Mouse (Mus musculus) testis, postnatal 10 days (tissue): ENCODE data around the gene Bahcc1.

Experiments used
- DNase-seq: peaks from one replicate; pipeline ENCODE4 v3.0.0; 2021; ENCODE audit warnings: low spot score

The Bahcc1 gene

GRCm38 (mm10) chr11:120228911-120229437, 3.8 kb upstream of the Bahcc1 start:
- DNase-seq = peak; percentile 41

DNA sequence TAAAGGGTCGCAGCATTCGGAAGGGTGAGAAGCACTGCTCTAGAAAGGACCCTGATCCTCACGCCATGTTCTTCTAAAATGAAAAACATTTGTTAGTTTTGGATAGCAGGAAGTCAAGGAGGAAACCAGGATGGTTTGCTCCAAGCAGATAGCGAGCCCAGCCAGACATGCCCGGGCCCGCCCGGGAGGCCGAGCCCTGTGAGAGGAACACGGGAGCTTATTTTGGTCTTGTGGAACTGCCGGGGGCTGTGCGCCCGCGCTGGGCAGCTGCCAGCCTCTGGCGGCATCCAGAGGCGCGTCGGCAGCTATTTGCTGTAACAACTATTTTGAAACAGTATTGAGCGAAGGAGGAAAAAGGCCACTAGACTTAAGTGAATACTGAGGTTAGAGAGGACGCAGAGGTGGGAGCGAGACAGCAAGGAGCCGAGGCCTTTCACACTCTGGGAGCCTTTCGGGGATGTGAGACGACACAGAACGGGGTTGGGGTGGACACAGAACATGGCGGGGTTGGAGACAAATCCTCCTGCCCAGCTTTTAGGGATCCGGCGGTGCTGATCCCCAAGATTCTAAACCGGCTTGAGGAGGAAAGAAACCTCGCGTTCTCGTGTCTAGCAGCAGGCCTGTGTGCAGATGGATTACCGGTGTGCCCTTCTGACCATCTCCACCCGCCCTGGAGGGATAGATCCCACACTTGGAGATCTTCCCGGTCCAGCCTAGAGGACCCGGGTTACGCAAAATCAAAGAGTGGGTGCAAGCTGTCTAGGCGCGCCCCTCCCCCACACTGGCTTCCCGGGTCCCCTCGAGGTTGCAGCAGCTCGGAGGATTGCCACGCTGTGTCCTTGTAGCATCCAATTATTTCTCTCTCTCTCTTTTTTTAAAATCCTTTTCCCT, 2.6 kb upstream of the Bahcc1 start:
- DNase-seq = peak; percentile 86

DNA sequence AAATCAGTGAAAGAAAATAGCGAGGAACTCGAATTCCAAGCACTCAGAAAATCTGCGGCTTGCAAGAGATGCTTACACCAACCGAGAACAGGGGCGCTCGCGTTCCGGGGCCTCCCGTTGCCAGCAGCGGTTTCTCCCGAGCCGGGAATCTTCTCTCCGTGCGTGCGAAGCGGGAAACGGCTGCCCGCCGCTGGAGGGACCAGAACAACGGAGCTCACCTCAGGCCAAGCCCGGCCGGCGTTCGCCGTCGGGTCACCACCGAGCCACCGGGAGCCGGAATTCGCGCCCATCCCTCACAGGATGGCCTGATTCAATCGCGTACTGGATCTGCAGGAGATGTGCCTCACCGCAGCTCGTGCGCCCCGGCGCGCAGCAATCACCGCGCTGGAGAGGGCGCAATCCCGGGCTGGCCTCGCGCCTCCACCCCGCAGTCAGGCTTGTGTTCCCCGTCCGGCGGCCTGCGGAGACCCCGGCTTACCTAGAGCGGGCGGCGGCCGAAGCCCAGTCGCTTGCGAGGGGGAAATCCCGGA, 1.8 kb upstream of the Bahcc1 start:
- peak; percentile 82 for DNase-seq

DNA sequence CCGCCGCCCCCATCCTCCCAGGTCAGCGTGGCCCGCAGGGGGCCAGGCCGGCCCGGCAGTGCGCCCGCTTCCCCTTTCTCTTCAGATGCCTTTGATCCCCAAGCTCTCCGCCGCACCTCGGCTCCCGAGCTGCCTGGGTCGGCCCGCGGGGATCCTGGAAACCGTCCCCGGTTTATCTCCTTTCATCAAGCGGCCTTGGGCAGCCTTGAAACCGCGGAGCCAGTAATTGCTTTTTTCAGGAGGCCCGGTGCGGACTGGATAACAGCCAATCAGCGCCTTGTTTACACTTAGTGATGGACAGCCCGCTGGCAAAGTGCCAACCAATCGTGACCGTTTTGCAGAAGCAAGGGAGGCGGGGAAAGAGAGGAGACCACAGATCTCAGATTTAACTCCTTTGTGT, 1.4 kb upstream of the Bahcc1 start:
- DNase-seq = peak; percentile 100

DNA sequence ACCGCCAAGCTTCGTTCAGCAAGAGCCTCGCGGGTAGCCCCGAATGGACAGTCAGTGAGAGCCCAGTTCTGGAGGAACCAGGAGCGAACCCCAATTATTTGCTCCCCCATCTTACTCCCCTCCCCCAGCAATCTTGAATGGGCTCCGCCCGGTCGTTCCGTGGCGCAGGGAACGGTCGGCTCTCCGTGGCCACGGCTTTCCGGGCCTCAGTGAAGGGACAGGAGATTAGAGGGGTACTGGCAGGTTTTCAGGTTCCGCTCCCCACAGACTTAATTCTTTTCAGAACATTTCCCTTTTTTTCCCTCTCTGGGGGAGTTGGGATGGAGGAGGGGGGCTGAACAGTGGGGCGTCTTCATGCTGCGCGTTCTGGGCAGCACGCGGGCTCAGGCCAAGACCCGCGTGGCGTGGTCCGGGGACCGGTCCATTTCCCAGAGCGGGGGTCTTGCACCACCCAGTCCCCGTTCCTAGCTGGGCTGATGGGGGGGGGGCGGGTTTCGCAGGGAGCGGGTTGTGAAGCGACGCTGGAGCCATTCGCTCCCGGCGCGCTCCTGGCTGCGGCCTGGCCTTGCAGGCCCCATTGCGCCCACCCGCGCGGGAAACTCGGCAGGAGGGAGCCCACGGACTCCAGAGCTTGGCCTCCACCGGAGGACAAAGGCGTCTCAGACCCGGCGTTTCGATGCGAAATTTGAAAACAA, 841 bp downstream of the Bahcc1 start:
- no peak for DNase-seq

DNA sequence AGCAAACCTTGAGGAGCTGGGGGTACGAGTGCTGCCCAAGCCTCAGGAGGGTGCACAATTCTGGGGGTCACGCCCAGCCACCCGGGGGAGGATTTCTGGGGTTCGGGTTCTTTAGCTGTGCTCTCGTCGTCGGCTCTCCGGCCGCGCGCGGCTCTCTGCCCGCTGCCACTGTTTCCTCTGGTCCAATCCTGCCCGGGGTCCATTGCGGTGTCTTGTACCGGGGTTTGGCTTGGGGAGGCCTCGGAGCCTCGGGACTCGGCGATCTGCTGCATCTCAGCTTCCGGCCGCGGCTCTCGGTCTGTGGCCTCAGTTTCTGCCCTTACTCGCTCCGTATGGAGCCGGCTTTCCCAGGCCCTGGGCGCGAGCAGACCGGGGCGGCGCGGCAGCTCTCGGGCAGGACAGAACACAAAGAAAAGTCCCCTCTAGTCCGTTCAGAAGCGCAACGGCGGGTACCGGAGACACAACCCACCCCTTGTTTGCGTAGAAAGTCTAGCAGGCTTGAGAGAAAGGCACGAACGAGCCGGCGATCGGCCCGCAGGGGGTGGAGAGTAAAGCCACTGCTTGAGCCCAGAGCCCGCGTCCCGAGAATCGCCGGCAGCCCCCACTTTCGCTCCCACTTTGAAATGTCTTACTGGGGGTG, 1.5 kb downstream of the Bahcc1 start:
- DNase-seq = peak; percentile 73

GRCm38 (mm10) chr11:120234776-120235181, 2.0 kb downstream of the Bahcc1 start:
- peak; percentile 71 for DNase-seq

GRCm38 (mm10) chr11:120235385-120236113, 2.8 kb downstream of the Bahcc1 start:
- DNase-seq = peak; percentile 71

- DNase-seq = no peak
These were observed 3.3 kb downstream of the Bahcc1 start for GRCm38 (mm10) chr11:120236114-120236437.

- peak; percentile 74 for DNase-seq
These were observed 3.9 kb downstream of the Bahcc1 start for GRCm38 (mm10) chr11:120236438-120237165.

- DNase-seq = peak; percentile 74
These were observed 4.7 kb downstream of the Bahcc1 start for GRCm38 (mm10) chr11:120237166-120238131.

GRCm38 (mm10) chr11:120238306-120238705, 5.6 kb downstream of the Bahcc1 start:
- no peak for DNase-seq

DNA sequence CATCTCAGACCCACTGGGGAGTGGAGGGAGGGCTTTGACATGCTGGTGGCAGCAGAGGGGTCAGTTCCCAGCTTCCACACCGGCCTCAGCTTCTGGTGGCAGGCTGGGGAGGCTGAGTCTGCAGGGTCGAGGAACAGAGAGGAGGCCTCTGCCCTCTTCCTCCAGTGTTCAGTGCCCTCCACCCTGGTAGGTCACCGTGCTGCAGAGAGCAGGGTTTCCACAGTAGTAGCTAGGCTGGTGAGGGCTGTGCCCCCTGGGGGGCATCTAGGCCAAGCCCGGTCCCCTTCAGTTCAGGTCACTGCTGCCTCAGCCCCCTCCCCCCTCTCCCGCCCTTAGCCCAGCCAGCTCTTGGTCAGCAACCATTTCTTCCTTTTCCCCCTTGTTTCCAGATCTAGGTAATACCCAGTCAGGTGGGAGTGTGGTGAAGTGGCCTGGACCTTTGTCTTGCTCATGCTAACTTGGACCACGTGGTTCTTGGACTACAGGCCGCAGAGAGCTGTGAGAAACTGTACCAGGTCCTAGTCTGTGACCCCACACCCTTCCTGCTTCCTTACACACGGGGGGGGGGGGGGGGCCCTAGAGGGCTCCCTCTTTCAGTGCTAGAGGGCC, 6.1 kb downstream of the Bahcc1 start:
- no peak for DNase-seq

DNA sequence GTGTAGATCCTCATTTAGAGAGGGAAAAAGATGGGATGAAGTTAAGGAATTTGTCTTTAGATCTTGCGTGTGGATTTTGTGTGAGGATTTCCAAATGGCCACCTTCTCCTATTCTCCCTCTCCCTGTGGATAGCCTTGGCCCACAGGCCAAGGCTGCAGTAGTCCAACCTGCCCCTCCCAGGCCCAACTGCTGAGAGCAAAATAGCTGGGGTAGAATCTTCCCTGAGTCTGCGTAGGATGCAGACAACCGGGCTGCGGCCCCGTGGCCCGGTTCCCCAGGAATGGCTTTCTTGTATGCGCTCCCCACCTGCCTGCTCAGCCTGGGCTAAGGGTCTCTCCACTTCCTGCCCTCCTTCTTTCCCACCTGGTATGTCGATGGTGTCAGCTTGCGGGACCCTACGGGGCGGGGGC, 6.8 kb downstream of the Bahcc1 start:
- no peak for DNase-seq

DNA sequence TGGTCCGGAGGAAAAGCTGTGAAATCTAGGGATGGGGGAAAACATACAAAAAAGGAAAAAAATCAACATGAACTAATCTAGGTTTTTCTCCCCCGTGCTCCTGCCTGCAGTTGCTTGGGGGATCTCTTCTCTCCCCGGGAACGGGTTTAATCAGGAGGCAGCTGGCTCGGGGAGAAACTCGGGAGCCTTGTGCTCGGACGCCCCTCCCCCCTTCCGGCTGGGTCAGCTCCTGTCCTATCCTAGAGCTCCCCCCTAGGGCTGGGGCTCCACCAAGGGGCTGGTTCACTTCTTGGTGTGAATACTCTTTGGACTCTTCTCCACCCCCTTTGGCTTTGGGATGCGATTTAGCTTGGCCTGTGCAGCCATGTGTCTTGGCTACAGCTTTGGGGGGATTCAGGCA, 7.5 kb downstream of the Bahcc1 start:
- peak; percentile 88 for DNase-seq

- no peak for DNase-seq
These were observed 8.5 kb downstream of the Bahcc1 start for GRCm38 (mm10) chr11:120240941-120241890.

GRCm38 (mm10) chr11:120241981-120242725, 9.4 kb downstream of the Bahcc1 start:
- no peak for DNase-seq
